Mouse (Mus musculus) midbrain, embryonic 10.5 days (tissue): ENCODE measurements around the gene Abca3. TPM values are rescaled to one million over a fixed set of nuclear protein-coding genes. Genes with fewer than 3 reads are reported as not detected.

Experiments
- DNase-seq: peaks from one replicate; pipeline ENCODE4 v3.0.0-alpha.2; 2017; ENCODE audit warnings: low spot score
- H3K27ac ChIP-seq: fragments of 300-500 bp; sonication (generic); replicated peaks from 2 replicates; pipeline ENCODE4 v1.5.1; 2016; ENCODE audit warnings: mild to moderate bottlenecking
- H3K27me3 ChIP-seq: fragments of 300-500 bp; sonication (generic); 2 replicates; pipeline ENCODE4 v1.6.1; 2016; ENCODE audit warnings: low read depth, mild to moderate bottlenecking; ENCODE audit not compliant: poor library complexity, severe bottlenecking
- H3K36me3 ChIP-seq: fragments of 300-500 bp; sonication (generic); 2 replicates; pipeline ENCODE4 v1.6.1; 2016; ENCODE audit warnings: mild to moderate bottlenecking, moderate library complexity
- H3K4me1 ChIP-seq: fragments of 300-500 bp; sonication (generic); 2 replicates; pipeline ENCODE4 v1.6.1; 2016
- H3K4me3 ChIP-seq: fragments of 300-500 bp; sonication (generic); 2 replicates; pipeline ENCODE4 v1.5.1; 2016; ENCODE audit warnings: mild to moderate bottlenecking, moderate library complexity
- H3K9me3 ChIP-seq: fragments of 300-500 bp; sonication (generic); replicated peaks from 2 replicates; pipeline ENCODE4 v1.6.1; 2016; ENCODE audit warnings: mild to moderate bottlenecking
- WGBS: fragments of 180-500 bp; shearing (Covaris S2); methylation state at CpG from one replicate; pipeline ENCODE4 v1.1.7; 2016; 5-methylcytosine and 5-hydroxymethylcytosine counted together
- polyA plus RNA-seq: library from polyadenylated mRNA; unstranded; fragments of >200 nt; fragmentation: Nextera tagmentation; extraction: Ambion mirVana; gene quantifications from 2 replicates; pipeline ENCODE4 v1.2.1, GENCODE M21; 2016

Abca3 gene
- polyA plus RNA-seq, 1 experiment from 2014 or later: 8.6 TPM

DNA sequence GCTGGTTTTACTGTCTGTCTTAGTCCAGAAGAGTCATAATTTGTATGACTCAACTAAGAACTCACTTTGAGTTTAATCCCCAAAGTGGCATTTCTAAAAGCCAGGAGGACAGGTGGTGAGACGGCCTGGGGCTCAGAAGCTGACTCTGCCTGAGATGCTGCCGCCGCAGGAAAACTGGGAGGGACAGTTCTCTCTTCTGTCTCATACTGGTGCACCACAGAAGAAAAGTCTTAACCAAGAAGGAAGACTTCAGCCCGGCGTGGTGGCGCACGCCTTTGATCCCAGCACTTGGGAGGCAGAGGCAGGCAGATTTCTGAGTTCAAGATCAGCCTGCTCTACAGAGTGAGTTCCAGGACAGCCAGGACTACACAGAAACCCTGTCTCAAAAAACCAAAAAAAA, 74.2 kb downstream of the Abca3 start:
- Histone ChIP-seq H3K4me3 (no peak overlapping the region), H3K36me3 (peaks cover 65% of the 10 kb centered on the region), H3K27ac (no peak overlapping the region), H3K4me1 (peaks cover 20% of the 10 kb centered on the region), H3K9me3 (no peaks in the 10 kb centered on the region), H3K27me3 (no peaks in the 10 kb centered on the region)
- WGBS: 90% methylated on average over 7 of the region's 7 CpGs
- no peak for DNase-seq

DNA sequence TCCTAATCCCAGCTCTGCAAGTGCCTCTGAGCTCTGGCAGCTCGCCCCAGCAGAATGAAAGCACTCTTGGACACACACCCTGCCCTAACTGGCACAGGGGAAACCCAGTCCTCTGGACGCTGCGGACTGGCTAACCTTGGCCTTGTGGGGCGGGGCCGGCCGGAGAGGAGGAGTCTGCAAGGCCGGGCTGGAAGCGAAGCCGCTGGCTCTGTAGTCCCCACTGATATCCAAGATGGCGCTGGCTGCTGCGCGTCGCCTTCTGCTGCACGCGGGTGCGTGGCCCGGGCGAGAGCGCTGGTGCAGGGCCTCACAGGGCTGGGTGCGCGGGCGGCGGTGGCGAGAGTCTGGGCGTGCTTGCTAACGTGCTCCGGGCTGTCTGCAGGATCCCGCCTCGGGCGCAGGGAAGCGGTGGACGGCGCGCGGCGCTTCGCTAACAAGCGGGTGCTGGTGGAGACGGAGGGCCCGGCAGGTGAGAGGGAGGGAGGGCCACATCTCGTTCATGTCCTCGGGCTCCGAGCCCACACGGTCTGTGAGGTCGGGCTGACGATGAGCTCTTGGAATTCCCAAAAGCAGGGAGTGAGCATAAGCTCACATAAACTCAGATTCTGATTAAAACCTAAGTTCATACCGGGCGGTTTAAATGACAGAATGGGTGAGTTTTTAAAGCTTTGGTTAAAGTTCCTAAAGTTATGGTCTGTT, 74.9 kb downstream of the Abca3 start, which contains the start of gene Eci1:
TSS of gene Eci1 (plus strand) at position 171 of the 699 bp plus-strand sequence.
- Histone ChIP-seq H3K4me1 (peaks cover 20% of the 10 kb centered on the region), H3K36me3 (peaks cover 59% of the 10 kb centered on the region), H3K27ac (peak within 1 kb of the TSS; percentile 98), H3K4me3 (peak within 1 kb of the TSS; percentile 89), H3K9me3 (no peaks in the 10 kb centered on the region), H3K27me3 (no peaks in the 10 kb centered on the region)
- under 1% methylated on average over 48 of the region's 48 CpGs for WGBS
- DNase-seq: peak; percentile 94

DNA sequence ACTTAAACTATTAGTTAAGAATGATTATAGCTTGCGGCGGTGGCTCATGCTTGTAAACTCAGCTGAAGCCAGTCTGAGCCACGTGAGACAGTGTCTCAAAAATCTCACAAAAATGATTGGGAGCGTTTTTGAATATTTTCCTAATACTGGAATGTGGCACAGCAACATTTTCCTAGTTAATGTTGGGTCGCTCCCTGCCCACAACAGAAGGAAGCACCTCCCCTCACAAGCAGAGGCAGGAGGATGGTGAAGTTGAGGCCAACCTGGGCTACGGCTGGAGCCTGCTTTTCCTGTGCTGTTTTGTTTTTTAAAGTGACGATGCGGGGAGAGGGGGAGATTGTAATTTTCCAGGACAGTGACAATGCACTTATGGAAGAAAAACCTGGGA, 75.4 kb downstream of the Abca3 start:
- H3K27me3 ChIP-seq: no peaks in the 10 kb centered on the region
- H3K9me3 ChIP-seq: no peaks in the 10 kb centered on the region
- H3K4me1 ChIP-seq: peaks cover 20% of the 10 kb centered on the region
- WGBS: 14% methylated on average over 8 of the region's 8 CpGs
- peak overlapping the region; percentile 98 for H3K27ac ChIP-seq
- peak overlapping the region; percentile 89 for H3K4me3 ChIP-seq
- H3K36me3 ChIP-seq: peaks cover 57% of the 10 kb centered on the region
- DNase-seq: no peak

DNA sequence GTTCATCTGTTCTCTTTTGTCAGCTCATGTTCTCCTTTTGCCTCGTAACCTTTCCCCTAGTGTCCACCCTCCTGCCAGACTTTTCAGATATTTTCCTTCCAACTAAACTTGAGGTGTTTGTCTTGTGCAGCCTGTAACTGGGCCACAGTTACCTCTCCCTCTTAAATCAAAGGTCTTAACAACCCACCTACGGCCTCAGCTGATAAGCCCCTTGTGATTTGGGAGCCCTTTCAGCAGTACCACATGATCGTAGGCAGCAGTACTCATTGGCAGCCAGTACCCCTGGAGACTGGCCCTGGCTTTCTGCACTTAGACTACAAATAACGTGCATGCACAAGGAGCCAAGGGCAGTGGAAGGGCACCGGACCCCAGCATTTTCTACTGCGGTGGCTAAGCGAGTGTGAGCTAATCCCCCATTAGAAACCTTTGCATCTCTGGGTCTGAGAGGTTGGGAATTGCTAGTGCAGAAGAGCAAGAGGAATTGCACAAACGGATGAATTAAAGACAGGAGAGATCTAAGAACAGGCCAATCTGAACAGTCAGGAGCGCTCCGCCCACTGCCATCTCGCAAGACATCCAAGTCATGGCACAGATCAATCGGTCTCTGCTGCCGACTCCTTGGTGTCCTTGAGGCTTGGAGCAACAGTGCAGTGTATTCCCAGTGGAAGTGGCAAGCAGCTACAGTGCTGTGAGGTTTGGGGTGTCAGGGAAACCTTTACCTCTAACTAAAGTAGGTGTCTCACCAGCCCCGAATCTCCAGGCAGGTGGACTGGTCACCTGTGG, 77.6 kb downstream of the Abca3 start:
- H3K36me3 ChIP-seq: peaks cover 50% of the 10 kb centered on the region
- 90% methylated on average over 14 of the region's 14 CpGs for WGBS
- DNase-seq: no peak
- no peak overlapping the region for H3K4me3 ChIP-seq
- peaks cover 20% of the 10 kb centered on the region for H3K4me1 ChIP-seq
- no peaks in the 10 kb centered on the region for H3K27me3 ChIP-seq
- H3K9me3 ChIP-seq: no peaks in the 10 kb centered on the region
- no peak overlapping the region for H3K27ac ChIP-seq

DNA sequence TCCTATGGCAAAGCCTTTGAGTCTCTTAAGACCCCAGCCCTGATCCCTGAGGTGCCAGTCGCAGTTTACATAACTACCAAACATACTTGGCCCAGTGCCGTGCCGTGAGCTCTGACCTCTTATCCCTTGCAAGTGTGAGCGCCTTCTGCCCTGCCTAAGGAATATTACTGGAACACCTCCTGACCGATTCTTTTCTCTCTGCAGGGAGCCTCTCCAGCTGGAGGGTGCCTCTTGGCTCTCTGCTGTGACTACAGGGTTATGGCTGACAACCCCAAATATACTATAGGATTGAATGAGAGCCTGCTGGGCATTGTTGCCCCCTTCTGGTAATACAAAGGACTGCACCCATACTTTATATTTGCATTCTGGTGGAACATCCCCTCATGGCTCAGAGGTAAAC, 85.3 kb downstream of the Abca3 start:
- WGBS: 78% methylated on average over 5 of the region's 5 CpGs
- Histone ChIP-seq H3K4me1 (no peaks in the 10 kb centered on the region), H3K36me3 (peaks cover 90% of the 10 kb centered on the region), H3K27me3 (no peaks in the 10 kb centered on the region), H3K9me3 (no peaks in the 10 kb centered on the region), H3K4me3 (no peak overlapping the region), H3K27ac (no peak overlapping the region)
- DNase-seq: peak; percentile 34

DNA sequence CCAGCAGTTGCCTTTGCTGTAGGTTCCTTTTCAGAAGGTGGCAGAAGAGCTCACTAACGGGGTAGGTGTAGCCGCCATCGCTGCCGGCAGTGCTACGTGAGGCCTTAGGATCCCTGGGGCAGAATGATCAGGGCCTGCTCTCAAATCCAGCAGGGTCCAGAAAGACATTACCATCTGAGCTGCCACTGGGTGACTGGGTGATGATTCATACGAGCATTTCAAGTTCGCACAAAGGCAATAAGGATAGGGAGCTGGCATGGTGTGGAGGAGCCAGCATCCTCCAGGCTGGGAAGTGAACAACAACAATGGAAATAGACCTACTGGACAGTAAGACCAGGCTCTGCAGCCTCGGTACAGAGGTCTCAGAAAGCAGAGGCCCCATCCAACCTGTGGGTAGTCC, 88.6 kb downstream of the Abca3 start:
- Histone ChIP-seq H3K36me3 (peaks cover 99% of the 10 kb centered on the region), H3K9me3 (no peaks in the 10 kb centered on the region), H3K27ac (no peak overlapping the region), H3K4me1 (no peaks in the 10 kb centered on the region), H3K4me3 (no peak overlapping the region), H3K27me3 (no peaks in the 10 kb centered on the region)
- 94% methylated on average over 8 of the region's 8 CpGs for WGBS
- DNase-seq: no peak

DNA sequence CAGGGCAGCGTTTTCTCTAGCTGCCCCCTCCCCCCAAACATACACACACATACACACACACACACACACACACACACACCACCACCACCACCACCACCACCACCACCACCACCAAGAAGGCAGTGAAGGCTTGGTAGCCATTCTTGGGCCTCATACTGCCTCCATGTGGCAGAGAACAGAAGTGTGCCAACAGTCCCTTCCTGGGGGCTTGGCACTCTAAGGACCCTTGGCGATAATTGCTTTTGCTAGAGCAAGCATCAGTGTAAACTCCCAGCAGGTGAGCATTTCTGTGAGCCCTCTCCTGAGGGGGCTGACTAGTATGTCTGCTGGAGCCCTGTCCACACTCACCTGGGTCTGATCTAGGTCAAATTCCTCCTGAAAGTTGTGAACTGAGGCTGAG, 89.4 kb downstream of the Abca3 start:
- peaks cover 99% of the 10 kb centered on the region for H3K36me3 ChIP-seq

DNA sequence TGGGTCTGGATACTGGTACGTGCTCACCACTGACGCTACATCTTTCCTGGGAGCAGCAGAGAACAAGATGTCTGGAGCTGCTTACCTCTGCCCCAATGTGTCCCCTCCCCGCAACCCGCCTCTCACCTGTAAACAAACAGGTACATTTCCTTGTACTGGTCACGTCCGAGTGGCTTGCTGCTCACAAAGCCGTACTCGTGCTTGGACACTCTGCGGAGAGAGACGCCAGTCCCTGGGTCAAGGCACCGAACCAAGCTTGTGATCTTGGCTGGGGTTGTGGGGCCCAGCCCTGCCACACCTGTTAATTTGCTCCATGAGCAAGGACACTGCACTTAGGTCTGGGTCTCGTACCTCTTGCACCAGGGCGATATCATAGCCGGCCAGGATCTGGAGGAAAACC, 90.4 kb downstream of the Abca3 start:
- H3K9me3 ChIP-seq: no peaks in the 10 kb centered on the region
- H3K36me3 ChIP-seq: peaks cover 100% of the 10 kb centered on the region
- no peak for DNase-seq
- no peaks in the 10 kb centered on the region for H3K4me1 ChIP-seq
- H3K27me3 ChIP-seq: no peaks in the 10 kb centered on the region
- 93% methylated on average over 14 of the region's 14 CpGs for WGBS
- no peak overlapping the region for H3K4me3 ChIP-seq
- H3K27ac ChIP-seq: no peak overlapping the region

More for the DNA sequence above, 89.4 kb downstream of the Abca3 start:
- 34% methylated on average over 2 of the region's 2 CpGs for WGBS
- DNase-seq: no peak
- no peaks in the 10 kb centered on the region for H3K9me3 ChIP-seq
- H3K27me3 ChIP-seq: no peaks in the 10 kb centered on the region
- H3K4me1 ChIP-seq: no peaks in the 10 kb centered on the region
- no peak overlapping the region for H3K4me3 ChIP-seq
- no peak overlapping the region for H3K27ac ChIP-seq

DNA sequence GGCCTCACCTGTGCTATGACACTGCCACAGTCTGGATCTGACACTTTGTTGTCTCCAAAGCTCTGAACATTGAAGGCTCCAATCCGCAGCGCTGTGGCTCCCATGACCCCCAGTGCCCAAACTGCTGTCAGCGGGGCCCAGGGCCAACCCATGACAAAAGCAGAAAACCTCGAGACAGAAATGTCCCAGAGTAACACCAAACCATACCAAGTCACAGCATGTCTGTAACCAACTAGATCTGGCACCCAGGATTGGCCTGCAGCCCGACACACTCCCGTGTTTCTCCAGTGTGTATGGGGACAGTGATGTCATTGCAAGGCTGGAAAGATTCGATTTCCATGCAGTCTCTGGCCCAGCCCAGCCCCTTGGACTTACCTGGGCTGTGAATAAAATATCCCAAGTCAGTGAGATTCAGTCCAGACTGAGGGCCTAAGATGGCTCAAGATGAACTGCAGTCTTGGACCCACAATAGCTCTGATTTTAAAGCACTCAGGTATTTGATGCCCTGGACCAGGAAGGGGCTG, 90.9 kb downstream of the Abca3 start, which contains the start of gene Dnase1l2:
TSS of gene Dnase1l2 (minus strand) at position 474 of the 524 bp plus-strand sequence.
- Histone ChIP-seq H3K36me3 (peaks cover 100% of the 10 kb centered on the region), H3K9me3 (no peaks in the 10 kb centered on the region), H3K27ac (no peak within 1 kb of the TSS), H3K4me1 (no peaks in the 10 kb centered on the region), H3K27me3 (no peaks in the 10 kb centered on the region), H3K4me3 (no peak within 1 kb of the TSS)
- no peak for DNase-seq
- WGBS: 85% methylated on average over 7 of the region's 7 CpGs

DNA sequence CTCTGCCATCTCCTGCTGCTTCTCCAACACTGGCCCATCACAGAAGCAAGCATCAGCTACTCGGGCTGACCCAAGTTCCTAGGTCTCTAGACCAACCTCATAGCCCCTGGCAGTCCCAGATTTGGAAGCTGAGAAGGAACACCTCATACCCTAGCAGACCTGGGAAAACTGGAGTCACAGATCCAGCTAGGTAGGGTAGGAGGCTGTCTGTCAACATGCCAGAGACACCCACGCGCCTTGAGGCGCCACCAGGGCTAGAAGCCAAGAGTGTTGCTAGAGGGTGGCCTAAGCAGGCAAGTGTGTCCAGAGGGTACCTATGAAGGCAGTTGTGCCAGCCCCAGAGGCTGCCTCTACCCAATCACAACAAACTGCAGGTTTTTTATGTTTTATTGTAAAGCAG, 91.7 kb downstream of the Abca3 start:
- no peaks in the 10 kb centered on the region for H3K27me3 ChIP-seq
- H3K27ac ChIP-seq: no peak overlapping the region
- peaks cover 100% of the 10 kb centered on the region for H3K36me3 ChIP-seq
- 94% methylated on average over 4 of the region's 4 CpGs for WGBS
- H3K4me1 ChIP-seq: no peaks in the 10 kb centered on the region
- no peak for DNase-seq
- H3K4me3 ChIP-seq: no peak overlapping the region
- no peaks in the 10 kb centered on the region for H3K9me3 ChIP-seq

DNA sequence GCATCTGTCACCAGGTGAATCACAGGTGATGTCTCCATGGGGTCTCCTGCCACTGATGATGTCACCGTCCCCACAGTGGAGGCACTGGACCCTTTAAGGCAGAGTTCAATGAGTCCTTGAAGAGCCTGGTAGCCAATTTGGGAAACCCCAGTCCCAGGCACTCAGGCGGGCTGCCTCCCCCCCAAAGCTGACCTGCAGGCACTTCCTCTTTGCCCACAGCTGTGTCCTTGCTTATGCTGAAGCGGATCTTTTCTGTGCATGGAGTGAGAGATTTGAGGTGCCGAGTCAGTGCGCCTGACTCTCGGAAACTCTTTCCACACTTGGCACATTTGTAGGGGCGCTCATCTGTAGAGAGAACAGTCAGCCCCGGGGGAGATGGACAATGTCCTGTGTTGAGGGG, 94.8 kb downstream of the Abca3 start:
- no peak overlapping the region for H3K27ac ChIP-seq
- H3K9me3 ChIP-seq: no peaks in the 10 kb centered on the region
- WGBS: 95% methylated on average over 8 of the region's 8 CpGs
- no peak for DNase-seq
- no peak overlapping the region for H3K4me3 ChIP-seq
- no peaks in the 10 kb centered on the region for H3K27me3 ChIP-seq
- H3K36me3 ChIP-seq: peaks cover 100% of the 10 kb centered on the region
- no peaks in the 10 kb centered on the region for H3K4me1 ChIP-seq

DNA sequence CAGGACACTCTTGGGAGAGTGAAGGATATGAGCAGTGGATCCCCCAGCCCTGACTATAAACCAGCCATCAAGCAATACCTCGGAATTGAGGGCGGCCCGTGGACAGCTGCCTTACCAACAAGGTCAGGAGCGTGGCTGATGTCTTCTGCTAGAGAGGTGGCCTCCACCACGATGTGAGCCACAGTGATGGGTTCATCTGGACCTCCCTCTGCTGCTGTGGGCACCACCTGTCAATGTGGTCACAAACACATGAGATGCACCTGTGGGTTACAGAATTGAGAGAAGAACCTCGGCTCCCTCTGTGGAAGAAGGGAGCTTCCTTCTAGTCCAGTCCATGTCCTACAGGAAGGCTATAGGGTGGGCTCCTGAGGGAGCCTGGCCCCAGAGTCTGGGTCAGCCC, 97.8 kb downstream of the Abca3 start:
- Histone ChIP-seq H3K4me1 (peaks cover 13% of the 10 kb centered on the region), H3K36me3 (peaks cover 74% of the 10 kb centered on the region), H3K4me3 (no peak overlapping the region), H3K27me3 (no peaks in the 10 kb centered on the region), H3K27ac (no peak overlapping the region), H3K9me3 (no peaks in the 10 kb centered on the region)
- 93% methylated on average over 6 of the region's 6 CpGs for WGBS
- no peak for DNase-seq

DNA sequence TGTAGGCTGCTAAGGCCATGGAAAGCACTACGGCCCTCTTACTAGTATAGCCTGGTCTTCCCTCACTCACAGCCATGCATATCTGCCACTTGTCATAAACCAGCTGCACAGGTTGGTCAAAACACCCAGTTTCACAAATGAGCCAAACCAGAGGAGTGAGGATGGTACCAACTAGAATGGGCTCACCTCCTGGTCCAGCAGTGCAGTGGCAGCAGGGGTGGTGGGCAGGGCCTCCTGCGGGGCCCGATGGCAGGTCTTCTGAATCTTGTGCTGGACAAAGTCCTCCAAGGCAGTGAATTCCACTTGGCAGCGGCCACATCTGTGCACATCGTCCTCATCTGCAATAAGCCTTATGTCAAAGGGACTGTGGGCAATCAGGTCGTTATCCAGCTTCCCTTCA, 99.5 kb downstream of the Abca3 start:
- Histone ChIP-seq H3K36me3 (peaks cover 57% of the 10 kb centered on the region), H3K4me3 (no peak overlapping the region)
- WGBS: 96% methylated on average over 6 of the region's 6 CpGs

More for the DNA sequence above, 99.5 kb downstream of the Abca3 start:
- DNase-seq: no peak
- Histone ChIP-seq H3K4me1 (peaks cover 15% of the 10 kb centered on the region), H3K27ac (no peak overlapping the region), H3K27me3 (no peaks in the 10 kb centered on the region), H3K9me3 (no peaks in the 10 kb centered on the region)
